Mouse (Mus musculus): ENCODE measurements around the gene Slc8b1. TPM values are rescaled to one million over a fixed set of nuclear protein-coding genes. Genes with fewer than 3 reads are reported as not detected.

Slc8b1 gene
- total RNA-seq, 4 experiments from 2014 or later, result 6.0 to 10.7 (median 6.5) TPM

- DNase-seq (ENCODE audit: low spot score in 2 of 2), result no peak
Observed at GRCm38 (mm10) chr5:120526311-120526710, 15.3 kb downstream of the Slc8b1 start.

DNA sequence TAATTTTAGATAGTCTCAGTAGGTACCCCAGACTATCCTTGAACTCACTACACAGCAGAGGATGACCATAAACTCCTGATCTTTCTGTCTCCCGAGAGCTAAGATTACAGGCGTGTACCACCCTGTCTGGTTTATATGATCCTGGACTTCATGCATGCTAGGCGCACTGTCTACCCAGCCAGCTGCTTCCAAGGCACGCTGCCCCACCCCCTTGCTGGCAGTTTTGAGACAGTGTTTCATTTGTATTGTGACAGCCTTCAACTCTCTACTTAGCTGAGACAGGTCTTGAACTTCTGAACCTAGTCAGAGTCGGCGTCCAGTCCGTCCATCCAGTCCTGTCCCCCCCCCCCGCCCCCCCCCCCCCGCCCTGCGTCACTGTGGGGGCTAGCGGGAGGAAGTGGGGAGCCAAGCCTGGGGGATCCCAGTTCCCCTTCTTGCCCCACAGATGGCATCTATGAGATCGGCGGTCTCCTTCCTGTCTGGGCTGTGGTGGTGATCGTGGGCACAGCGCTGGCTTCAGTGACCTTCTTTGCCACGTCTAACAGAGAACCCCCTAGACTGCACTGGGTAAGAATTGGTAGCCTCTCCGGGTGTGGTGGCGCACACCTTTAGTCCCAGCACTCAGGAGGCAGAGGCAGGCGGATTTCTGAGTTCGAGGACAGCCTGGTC, 16.5 kb downstream of the Slc8b1 start:
- no peak for DNase-seq (ENCODE audit: low spot score in 2 of 2)

GRCm38 (mm10) chr5:120531631-120532030, 20.7 kb downstream of the Slc8b1 start:
- no peak for DNase-seq (ENCODE audit: low spot score in 2 of 2)

GRCm38 (mm10) chr5:120534071-120534685, 23.2 kb downstream of the Slc8b1 start:
- DNase-seq (ENCODE audit: low spot score in 2 of 2), result no peak

DNA sequence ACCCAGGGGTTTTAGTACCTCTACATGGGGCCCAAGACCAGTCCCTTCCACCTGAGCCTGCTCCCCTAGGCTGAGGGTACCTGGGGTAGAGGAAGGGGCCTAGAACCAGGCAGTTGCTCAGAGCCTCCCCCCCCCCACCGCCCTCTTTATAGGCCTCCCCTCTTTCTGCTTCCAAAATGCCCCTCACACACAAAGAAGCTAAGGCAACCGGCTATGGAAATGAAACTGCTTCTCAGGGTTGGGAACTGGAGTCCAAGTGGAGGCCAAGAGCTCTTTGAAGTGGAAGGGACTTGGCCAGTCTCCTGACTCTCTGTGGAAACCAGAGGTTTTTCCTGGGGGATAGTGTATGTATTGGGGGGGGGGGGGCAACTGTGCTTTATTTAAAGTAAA, 23.7 kb downstream of the Slc8b1 start:
- no peak for DNase-seq (ENCODE audit: low spot score in 2 of 2)

- DNase-seq (ENCODE audit: low spot score in 2 of 2), result peak in 1 of 2 experiments; percentile 43
Observed at GRCm38 (mm10) chr5:120536046-120536445, 25.1 kb downstream of the Slc8b1 start.

DNA sequence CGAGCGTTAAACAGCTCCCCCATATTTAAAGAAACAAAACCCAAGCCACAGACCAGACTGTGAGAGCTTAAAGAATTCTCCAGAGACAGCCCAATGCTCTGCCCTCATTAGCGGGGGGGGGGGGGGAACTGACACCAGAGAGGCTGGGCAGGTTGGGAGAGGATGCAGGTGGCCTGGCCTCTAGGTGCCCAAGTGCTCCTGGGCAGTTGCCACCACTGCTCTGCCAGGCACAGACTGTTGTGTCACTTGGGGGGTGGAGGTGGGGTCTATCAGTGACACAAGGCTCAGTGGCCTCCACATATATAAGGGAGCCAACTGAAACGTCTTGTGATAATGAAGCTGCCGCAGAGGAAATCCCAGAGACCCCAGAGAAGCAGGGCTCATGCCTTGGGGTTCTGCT, 25.7 kb downstream of the Slc8b1 start:
- no peak for DNase-seq (ENCODE audit: low spot score in 2 of 2)

DNA sequence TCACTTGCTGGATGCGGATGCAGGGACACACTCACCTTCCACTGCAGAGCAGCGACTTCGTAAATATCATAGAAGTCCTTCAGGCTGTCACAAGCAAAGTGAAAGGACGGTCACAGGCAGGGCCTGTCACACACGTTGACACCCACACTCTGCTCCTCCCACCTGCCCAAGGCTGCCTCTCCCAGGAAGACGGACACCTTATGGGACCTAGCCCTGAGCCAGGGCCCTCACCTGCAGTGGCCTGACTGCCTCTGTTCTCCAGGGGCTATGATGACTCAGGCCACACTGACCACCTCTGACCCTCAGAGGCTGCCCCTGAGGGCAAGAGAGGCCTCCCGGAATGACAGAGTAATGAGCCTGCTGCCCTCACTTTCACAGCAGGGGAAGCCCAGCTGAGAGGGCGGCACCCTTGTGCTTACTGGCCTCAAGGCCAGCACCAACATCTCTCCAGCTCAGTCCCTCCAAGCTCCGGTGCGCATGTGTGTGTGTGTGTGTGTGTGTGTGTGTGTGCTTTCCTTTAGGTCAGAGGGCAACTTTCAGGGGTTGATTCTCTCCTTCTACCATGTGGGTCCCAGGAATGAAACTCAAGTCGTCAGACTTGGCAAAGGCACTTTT, 37.4 kb downstream of the Slc8b1 start:
- DNase-seq (ENCODE audit: low spot score in 2 of 2), result no peak

- no peak for DNase-seq (ENCODE audit: low spot score in 2 of 2)
Observed at GRCm38 (mm10) chr5:120550137-120550536, 39.2 kb downstream of the Slc8b1 start.

GRCm38 (mm10) chr5:120550673-120551072, 39.7 kb downstream of the Slc8b1 start:
- no peak for DNase-seq (ENCODE audit: low spot score in 2 of 2)

DNA sequence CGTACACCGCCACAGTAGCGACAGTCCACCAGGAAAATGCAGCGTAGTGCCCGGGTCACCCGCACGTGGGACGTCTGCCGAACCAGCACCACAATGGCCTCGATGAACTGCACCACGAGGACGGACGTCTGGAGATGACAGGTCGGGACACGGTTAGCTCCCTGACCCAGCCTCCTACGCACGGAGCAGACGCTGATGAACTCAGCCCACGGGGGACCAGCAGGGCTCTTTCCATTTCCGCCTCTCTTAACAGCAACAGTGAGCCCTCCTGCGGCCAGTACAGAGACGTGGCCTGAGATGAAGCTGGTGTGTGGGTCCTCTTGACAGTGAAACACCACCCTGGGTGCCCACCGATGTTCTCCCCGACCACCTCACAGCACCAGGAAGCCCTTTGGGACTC, 44.9 kb downstream of the Slc8b1 start:
- DNase-seq (ENCODE audit: low spot score in 2 of 2), result no peak

DNA sequence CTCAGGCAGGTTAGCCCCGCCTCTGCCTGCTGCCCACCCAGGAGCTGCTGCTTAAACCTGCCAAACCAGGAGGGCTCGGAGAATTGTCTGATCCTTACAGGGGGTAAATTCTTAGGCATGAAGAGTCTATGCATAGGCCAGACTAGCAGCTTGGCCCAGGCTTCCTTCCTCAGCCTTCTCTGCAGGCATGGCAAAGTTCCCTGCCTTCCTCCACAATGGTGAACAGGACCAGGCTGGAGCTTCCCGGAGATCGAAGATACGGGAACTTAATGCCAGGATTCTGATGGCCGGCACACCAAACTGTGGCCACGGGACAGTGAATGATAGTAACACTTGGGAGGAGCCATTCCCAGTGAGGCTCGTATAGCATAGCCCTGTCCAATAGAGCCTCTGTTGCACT, 47.1 kb downstream of the Slc8b1 start:
- DNase-seq (ENCODE audit: low spot score in 2 of 2), result no peak

- DNase-seq (ENCODE audit: low spot score in 2 of 2), result no peak
Observed at GRCm38 (mm10) chr5:120558762-120559161, 47.8 kb downstream of the Slc8b1 start.

DNA sequence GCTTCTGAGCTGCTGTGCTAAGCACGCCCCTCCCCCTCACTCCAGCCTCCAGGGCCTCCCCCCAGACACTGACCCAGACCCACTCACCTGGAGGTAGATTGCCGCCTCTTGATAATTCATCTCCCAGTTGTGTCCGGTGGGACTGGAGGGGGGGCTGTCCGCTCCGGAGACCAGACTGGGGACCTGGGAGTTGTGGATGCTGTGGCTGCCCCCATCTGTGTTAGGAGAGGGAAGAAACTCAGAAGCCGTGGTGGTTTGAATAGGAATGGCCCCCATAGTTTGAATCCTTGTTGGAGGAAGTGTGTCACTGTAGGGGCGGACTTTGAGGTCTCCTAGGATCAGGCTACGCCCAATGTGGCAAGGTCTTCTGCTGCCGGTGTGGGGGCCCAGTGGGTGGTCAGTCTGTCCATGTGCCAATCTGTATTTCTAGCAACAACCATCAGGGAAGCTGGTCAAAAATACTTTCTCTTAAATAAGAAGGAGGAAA, 49.2 kb downstream of the Slc8b1 start:
- no peak for DNase-seq (ENCODE audit: low spot score in 2 of 2)

DNA sequence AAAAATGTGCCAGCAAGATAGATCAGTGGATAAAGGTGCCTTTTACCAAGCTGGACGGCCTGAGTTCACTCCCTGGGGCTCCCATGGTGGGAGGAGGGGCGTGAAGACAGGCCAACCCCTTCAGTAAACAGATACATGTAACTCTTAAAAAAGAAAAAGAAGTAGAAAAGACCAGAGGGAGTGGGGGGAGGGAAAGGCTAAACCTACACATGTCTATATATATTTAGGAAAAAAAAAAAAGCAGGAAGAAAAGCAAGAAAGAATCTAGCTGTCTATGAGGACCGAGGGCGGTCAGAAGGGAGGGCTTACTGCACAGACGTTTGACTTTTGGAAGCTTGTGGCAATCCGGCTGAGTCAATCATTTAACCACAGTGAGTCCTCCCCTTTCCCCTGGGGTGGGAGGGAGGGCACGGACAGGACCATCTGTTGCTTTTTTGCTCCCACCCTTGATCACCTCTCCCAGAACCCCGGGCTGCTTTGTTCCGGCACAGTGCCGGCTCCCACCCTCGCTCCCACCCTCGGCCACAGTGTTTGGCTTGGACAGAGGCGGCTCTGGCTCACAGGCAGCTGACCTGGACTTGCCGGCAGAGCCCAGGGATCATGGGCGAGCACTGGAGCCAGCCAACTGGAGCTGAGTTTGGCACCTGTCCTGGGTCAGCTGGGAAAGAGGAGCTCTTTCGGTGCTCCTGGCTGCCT, 49.8 kb downstream of the Slc8b1 start:
- DNase-seq (ENCODE audit: low spot score in 2 of 2), result peak; percentile 76 to 90

GRCm38 (mm10) chr5:120562956-120563913, 52.3 kb downstream of the Slc8b1 start:
- DNase-seq (ENCODE audit: low spot score in 2 of 2), result peak; percentile 79 to 89

DNA sequence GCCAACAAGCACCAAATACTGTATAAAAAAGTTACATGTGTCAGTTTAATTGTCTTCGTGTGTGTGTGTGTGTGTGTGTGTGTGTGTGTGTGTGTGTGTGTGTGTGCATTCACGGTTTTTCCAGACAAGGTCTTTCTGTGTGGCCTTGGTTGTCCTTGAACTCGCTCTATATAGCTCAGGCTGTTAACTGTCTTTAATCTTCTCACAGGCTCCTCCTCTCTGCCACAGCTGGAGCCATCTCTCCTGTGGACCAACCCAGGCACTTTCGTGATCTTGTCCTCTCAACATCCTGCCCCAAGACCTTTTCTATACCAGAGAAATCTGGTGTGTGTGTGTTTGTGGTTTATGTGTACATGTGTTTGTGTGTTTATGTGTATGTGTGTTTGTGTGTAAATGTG, 52.9 kb downstream of the Slc8b1 start:
- no peak for DNase-seq (ENCODE audit: low spot score in 2 of 2)

DNA sequence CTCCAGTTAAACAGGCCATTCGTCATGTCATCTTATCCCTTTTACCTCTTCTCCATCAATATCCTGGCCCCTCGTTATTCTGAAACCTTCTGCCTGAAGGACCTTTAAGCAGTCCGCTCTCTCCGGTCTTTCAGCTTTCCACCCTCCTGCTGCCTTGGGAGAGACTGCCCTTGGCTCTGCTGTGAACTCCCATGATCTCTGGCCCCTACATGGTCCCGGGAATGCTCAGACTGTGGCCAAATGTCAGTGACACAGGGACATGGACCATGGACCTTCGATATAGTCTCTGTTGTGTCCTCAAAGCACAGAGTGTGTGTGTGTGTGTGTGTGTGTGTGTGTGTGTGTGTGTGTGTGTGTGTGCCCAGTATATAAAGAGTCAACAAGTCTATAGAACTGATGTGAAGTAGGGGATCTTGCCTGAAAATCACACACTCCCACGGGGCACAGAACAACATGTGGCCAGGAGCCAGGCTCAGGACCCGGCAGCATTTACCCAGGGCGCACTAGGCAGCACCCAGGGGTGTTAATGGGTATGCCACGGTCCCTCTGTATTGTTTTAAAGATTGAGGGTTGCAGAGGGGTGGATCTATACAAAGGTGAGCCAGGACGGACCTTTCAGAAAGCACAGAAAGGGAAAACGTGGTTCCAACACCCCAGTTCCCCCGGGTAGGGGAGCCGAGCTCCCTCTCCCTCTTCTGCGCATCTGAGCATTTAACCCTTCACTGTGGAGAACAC, 54.4 kb downstream of the Slc8b1 start:
- DNase-seq (ENCODE audit: low spot score in 2 of 2), result no peak

DNA sequence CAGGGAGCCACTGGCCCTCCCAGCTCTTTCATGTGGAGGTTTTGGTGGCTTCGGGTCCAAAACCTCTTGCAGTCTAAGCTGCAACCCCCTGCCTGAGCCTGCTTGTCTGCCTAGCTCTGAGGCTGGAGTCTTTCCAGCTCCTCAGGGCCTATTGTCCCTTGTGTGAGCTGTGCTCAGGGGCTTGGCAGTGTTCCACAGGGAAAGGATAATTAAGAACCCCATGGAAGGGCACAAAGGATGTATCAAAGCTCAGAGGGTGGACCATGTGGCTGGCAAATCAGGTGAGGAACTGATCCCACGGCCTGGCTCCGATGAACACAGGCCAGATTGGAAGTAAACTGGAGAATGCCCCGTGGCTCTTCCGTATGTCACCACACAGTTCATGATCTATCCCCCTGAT, 55.1 kb downstream of the Slc8b1 start:
- no peak for DNase-seq (ENCODE audit: low spot score in 2 of 2)

- no peak for DNase-seq (ENCODE audit: low spot score in 2 of 2)
Observed at GRCm38 (mm10) chr5:120566681-120567252, 55.8 kb downstream of the Slc8b1 start.
